Mouse (Mus musculus): ENCODE measurements around the gene Lyst. TPM values are rescaled to one million over a fixed set of nuclear protein-coding genes. Genes with fewer than 3 reads are reported as not detected.

Lyst gene
- polyA plus RNA-seq, 2 experiments = 4.1 to 4.7 TPM

DNA sequence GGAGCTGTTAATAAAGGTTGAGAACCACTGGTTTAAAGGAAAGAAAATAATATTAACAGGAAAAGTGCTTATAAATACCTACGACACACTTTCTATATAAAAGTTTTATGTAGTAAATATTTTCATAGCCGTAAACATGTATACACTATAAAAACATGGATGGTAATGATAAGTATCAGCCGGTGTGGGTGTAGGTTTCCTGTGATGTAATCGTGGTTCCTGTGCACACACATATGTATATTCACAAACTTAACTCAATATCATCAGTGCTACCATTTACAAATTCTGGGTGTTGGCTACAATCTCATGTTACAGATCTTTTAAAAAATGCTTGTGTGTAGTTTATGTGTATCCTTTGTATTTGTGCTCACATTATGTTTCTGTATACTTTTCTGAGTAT is 24.0 kb downstream of the Lyst start:
- H3K4me3 ChIP-seq (replicated peaks; ENCODE audit: low read length) = no peak overlapping the region
- H3K36me3 ChIP-seq (ENCODE audit: control insufficient read depth, insufficient read depth, low read length) = 0 out of 2 replicates have a peak, but pooled peaks cover 5% of the 10 kb centered on the region
- TF ChIP-seq POLR2A (IDR thresholded peaks at IDR 0.05; ENCODE audit: borderline replicate concordance, extremely low read depth, insufficient read depth, insufficient read length) = no peak
- no peaks in the 10 kb centered on the region for H3K27me3 ChIP-seq (ENCODE audit: control insufficient read depth, insufficient read depth, low read length)
- no peak overlapping the region for H3K9ac ChIP-seq (ENCODE audit: low read depth, low read length, severe bottlenecking)
- no peak overlapping the region for H3K4me2 ChIP-seq (replicated peaks; ENCODE audit: low read depth, low read length, severe bottlenecking)
- 77% methylated on average over 4 of the region's 4 CpGs for WGBS
- DNase-seq (ENCODE audit: low spot score) (no peak), ATAC-seq (ENCODE audit: low FRiP score, low read depth) (no peak)
- H3K4me1 ChIP-seq (ENCODE audit: control insufficient read depth, insufficient read depth, low read length) = no peaks in the 10 kb centered on the region
- no peaks in the 10 kb centered on the region for H3K9me3 ChIP-seq (ENCODE audit: control insufficient read depth, low read length)
- no peak overlapping the region for H3K27ac ChIP-seq (replicated peaks; ENCODE audit: low read depth, low read length)

DNA sequence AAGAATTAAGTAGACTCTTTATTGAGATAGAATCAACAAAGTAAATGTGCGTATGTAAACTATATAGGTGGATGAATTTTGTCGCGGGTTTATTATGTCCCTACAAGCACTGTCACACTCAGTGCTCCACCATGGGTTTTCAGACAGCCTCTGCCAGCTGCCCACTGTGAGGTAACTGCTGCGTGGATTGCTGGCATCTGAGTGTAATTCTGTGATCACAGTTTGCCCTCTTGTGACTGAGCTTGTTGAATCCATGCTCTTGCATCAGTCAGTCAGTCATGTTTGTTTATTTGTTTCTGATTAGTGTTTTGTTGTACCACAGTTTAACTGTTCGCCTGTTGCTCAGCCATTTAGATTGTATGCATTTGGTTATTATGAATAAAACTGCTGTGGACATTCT is 31.3 kb downstream of the Lyst start:
- Histone ChIP-seq H3K9ac (ENCODE audit: low read depth, low read length, severe bottlenecking) (no peak overlapping the region), H3K4me3 (replicated peaks; ENCODE audit: low read length) (no peak overlapping the region), H3K4me2 (replicated peaks; ENCODE audit: low read depth, low read length, severe bottlenecking) (no peak overlapping the region), H3K36me3 (ENCODE audit: control insufficient read depth, insufficient read depth, low read length) (0 out of 2 replicates have a peak, but pooled peaks cover 5% of the 10 kb centered on the region), H3K4me1 (ENCODE audit: control insufficient read depth, insufficient read depth, low read length) (no peaks in the 10 kb centered on the region), H3K27ac (replicated peaks; ENCODE audit: low read depth, low read length) (no peak overlapping the region), H3K9me3 (ENCODE audit: control insufficient read depth, low read length) (no peaks in the 10 kb centered on the region), H3K27me3 (ENCODE audit: control insufficient read depth, insufficient read depth, low read length) (no peaks in the 10 kb centered on the region)
- 88% methylated on average over 5 of the region's 5 CpGs for WGBS
- ATAC-seq (ENCODE audit: low FRiP score, low read depth) (no peak), DNase-seq (ENCODE audit: low spot score) (no peak)
- no peak for TF ChIP-seq POLR2A (IDR thresholded peaks at IDR 0.05; ENCODE audit: borderline replicate concordance, extremely low read depth, insufficient read depth, insufficient read length)

DNA sequence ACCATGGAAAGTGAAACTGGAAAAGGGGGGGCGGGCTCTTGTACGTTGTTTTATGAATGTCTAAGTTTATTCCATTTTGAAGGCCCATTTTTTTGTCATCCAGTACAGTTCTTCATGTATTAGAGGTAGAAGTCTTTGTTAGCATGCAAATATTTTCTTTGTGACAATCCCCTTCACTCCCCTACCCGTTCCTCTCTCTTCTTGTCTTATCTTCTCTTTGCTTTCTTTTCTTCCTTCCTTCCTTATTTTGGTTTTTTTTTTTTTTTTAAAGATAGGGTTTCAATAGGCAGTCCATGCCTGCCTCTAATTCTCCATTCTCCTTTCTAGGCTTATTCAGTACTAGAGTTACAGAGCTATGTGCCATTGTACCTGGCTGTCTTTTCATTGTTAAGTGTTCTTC is 32.4 kb downstream of the Lyst start:
- H3K9me3 ChIP-seq (ENCODE audit: control insufficient read depth, low read length) = no peaks in the 10 kb centered on the region
- 0 out of 2 replicates have a peak, but pooled peaks cover 1% of the 10 kb centered on the region for H3K36me3 ChIP-seq (ENCODE audit: control insufficient read depth, insufficient read depth, low read length)
- 87% methylated on average over 3 of the region's 3 CpGs for WGBS
- H3K9ac ChIP-seq (ENCODE audit: low read depth, low read length, severe bottlenecking) = no peak overlapping the region
- no peaks in the 10 kb centered on the region for H3K27me3 ChIP-seq (ENCODE audit: control insufficient read depth, insufficient read depth, low read length)
- TF ChIP-seq POLR2A (IDR thresholded peaks at IDR 0.05; ENCODE audit: borderline replicate concordance, extremely low read depth, insufficient read depth, insufficient read length) = no peak
- no peak overlapping the region for H3K4me3 ChIP-seq (replicated peaks; ENCODE audit: low read length)
- H3K4me2 ChIP-seq (replicated peaks; ENCODE audit: low read depth, low read length, severe bottlenecking) = no peak overlapping the region
- ATAC-seq (ENCODE audit: low FRiP score, low read depth) (no peak), DNase-seq (ENCODE audit: low spot score) (no peak)
- no peak overlapping the region for H3K27ac ChIP-seq (replicated peaks; ENCODE audit: low read depth, low read length)
- no peaks in the 10 kb centered on the region for H3K4me1 ChIP-seq (ENCODE audit: control insufficient read depth, insufficient read depth, low read length)

DNA sequence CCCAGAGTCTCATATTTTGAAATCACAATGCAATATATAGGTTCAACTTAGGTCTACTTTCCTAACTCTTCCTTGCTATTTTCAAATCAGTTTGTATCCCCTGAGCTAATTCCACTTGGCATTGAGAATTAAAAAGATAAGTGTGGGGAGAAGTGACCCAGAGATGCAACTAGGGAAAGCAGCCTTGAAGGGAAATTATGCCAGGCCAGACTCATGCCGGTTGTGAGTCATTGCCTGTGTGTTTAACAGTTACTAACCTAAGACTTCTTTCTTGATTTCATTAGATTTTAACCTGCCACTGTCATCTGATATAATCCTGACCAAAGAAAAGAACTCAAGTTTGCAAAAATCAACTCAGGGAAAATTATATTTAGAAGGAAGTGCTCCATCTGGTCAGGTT is 43.5 kb downstream of the Lyst start:
- H3K9ac ChIP-seq (ENCODE audit: low read depth, low read length, severe bottlenecking) = no peak overlapping the region
- peaks cover 6% of the 10 kb centered on the region for H3K36me3 ChIP-seq (ENCODE audit: control insufficient read depth, insufficient read depth, low read length)
- no peaks in the 10 kb centered on the region for H3K27me3 ChIP-seq (ENCODE audit: control insufficient read depth, insufficient read depth, low read length)
- ATAC-seq (ENCODE audit: low FRiP score, low read depth) (no peak), DNase-seq (ENCODE audit: low spot score) (no peak)
- H3K9me3 ChIP-seq (ENCODE audit: control insufficient read depth, low read length) = no peaks in the 10 kb centered on the region
- 93% methylated on average over 1 of the region's 1 CpGs for WGBS
- no peak overlapping the region for H3K27ac ChIP-seq (replicated peaks; ENCODE audit: low read depth, low read length)
- no peak overlapping the region for H3K4me3 ChIP-seq (replicated peaks; ENCODE audit: low read length)
- H3K4me2 ChIP-seq (replicated peaks; ENCODE audit: low read depth, low read length, severe bottlenecking) = no peak overlapping the region
- no peak for TF ChIP-seq POLR2A (IDR thresholded peaks at IDR 0.05; ENCODE audit: borderline replicate concordance, extremely low read depth, insufficient read depth, insufficient read length)
- H3K4me1 ChIP-seq (ENCODE audit: control insufficient read depth, insufficient read depth, low read length) = no peaks in the 10 kb centered on the region

DNA sequence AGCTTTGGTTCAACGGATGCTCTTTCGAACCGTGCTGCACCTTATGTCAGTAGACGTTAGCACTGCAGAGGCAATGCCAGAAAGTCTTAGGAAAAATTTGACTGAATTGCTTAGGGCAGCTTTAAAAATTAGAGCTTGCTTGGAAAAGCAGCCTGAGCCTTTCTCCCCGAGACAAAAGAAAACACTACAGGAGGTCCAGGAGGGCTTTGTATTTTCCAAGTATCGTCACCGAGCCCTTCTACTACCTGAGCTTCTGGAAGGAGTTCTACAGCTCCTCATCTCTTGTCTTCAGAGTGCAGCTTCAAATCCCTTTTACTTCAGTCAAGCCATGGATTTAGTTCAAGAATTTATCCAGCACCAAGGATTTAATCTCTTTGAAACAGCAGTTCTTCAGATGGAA is 44.5 kb downstream of the Lyst start:
- Histone ChIP-seq H3K27ac (replicated peaks; ENCODE audit: low read depth, low read length) (no peak overlapping the region), H3K4me2 (replicated peaks; ENCODE audit: low read depth, low read length, severe bottlenecking) (no peak overlapping the region), H3K9ac (ENCODE audit: low read depth, low read length, severe bottlenecking) (no peak overlapping the region), H3K9me3 (ENCODE audit: control insufficient read depth, low read length) (no peaks in the 10 kb centered on the region), H3K27me3 (ENCODE audit: control insufficient read depth, insufficient read depth, low read length) (no peaks in the 10 kb centered on the region), H3K4me1 (ENCODE audit: control insufficient read depth, insufficient read depth, low read length) (no peaks in the 10 kb centered on the region), H3K4me3 (replicated peaks; ENCODE audit: low read length) (no peak overlapping the region), H3K36me3 (ENCODE audit: control insufficient read depth, insufficient read depth, low read length) (peaks cover 6% of the 10 kb centered on the region)
- ATAC-seq (ENCODE audit: low FRiP score, low read depth) (no peak), DNase-seq (ENCODE audit: low spot score) (no peak)
- 84% methylated on average over 7 of the region's 7 CpGs for WGBS
- no peak for TF ChIP-seq POLR2A (IDR thresholded peaks at IDR 0.05; ENCODE audit: borderline replicate concordance, extremely low read depth, insufficient read depth, insufficient read length)

DNA sequence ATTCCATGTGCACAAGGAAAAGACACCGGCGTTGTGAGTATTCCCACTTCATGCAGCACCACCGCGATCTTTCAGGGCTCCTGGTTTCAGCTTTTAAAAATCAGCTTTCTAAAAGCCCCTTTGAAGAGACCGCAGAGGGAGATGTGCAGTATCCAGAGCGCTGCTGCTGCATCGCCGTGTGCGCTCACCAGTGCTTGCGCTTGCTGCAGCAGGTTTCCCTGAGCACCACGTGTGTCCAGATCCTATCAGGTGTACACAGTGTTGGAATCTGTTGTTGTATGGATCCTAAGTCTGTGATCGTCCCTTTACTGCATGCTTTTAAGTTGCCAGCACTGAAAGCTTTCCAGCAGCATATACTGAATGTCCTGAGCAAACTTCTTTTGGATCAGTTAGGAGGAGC is 45.0 kb downstream of the Lyst start:
- Histone ChIP-seq H3K27me3 (ENCODE audit: control insufficient read depth, insufficient read depth, low read length) (no peaks in the 10 kb centered on the region), H3K4me3 (replicated peaks; ENCODE audit: low read length) (no peak overlapping the region), H3K36me3 (ENCODE audit: control insufficient read depth, insufficient read depth, low read length) (peaks cover 6% of the 10 kb centered on the region), H3K9me3 (ENCODE audit: control insufficient read depth, low read length) (no peaks in the 10 kb centered on the region), H3K27ac (replicated peaks; ENCODE audit: low read depth, low read length) (no peak overlapping the region), H3K4me2 (replicated peaks; ENCODE audit: low read depth, low read length, severe bottlenecking) (no peak overlapping the region), H3K4me1 (ENCODE audit: control insufficient read depth, insufficient read depth, low read length) (no peaks in the 10 kb centered on the region), H3K9ac (ENCODE audit: low read depth, low read length, severe bottlenecking) (no peak overlapping the region)
- 75% methylated on average over 12 of the region's 12 CpGs for WGBS
- DNase-seq (ENCODE audit: low spot score) = no peak
- no peak for TF ChIP-seq POLR2A (IDR thresholded peaks at IDR 0.05; ENCODE audit: borderline replicate concordance, extremely low read depth, insufficient read depth, insufficient read length)
- ATAC-seq (ENCODE audit: low FRiP score, low read depth) = no peak

Data from limb, embryonic 14.5 days (tissue).